Mouse (Mus musculus) heart, adult 2 months (tissue): ENCODE data around the gene Scarb1.

Experiments
- EP300 ChIP-seq: fragments of 200-500 bp; IDR thresholded peaks from 2 replicates; pipeline ENCODE4 v1.6.1; 2011; ENCODE audit warnings: low read depth, low read length, control low read depth; ENCODE audit not compliant: insufficient read depth
- POLR2A ChIP-seq: fragments of 200-500 bp; IDR thresholded peaks from 2 replicates; pipeline ENCODE4 v1.6.1; 2011; ENCODE audit warnings: mild to moderate bottlenecking, low read depth, low read length, control low read depth; ENCODE audit not compliant: insufficient read depth

DNA sequence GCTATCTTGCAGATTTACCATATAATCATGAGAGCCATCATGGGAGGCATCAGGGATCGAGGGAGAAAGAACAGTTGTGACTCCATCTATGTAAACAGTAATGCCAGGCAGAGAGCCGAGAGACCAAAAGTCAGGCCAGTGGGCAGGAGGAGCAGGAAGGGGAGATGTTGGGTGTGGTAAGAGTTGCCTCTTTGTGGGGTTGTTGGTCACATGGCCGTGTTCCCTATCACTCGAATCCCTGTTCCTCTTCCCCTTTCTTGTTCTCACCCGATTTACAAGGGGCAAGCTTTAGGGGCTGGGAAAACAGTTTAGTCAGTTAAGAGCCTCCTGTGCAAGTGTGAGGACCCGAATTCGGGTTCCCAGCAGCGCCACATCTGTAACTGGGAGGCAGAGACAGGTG lies 49.0 kb downstream of the Scarb1 start:
- TF ChIP-seq EP300 (no peak), POLR2A (no peak)
